Mouse (Mus musculus): ENCODE measurements around the gene Ank2.

The Ank2 gene

DNA sequence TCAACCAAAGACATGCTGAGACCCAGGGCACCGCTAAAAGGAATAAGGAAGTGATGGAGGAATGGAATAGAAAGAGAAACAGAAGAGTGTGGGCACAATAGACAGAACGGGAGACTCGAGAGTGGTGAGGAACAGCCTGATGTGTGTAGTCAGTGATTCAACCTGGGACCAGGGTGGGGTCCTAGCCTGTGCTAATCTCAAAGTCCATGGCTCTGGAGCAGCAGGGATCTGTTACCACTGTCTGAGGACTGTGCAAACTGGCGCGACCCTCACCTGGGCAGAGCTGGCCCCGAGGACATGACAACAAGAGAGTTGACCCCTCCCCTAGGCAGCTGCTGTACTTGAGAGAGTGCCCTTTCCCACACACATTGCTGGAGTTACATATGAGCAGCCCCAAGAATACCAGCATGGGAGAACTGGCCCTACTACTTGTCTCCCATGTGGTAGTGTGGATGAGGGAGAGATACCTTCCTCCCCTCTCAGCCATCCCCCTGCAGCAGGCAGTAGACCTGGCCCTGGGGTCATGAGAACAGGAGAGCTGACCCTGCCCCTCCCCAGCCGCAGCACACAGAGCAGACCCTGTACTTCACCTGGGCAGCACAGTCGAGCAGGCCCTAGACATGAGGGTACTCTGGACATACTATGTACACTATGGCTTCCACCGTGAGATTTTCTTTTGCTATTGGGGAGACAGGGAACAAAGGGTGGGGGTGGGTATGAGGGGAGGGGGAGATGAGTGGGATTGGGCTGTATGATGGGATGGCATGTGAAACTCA, 493.1 kb downstream of the Ank2 start:
- DNase-seq = no peak

DNA sequence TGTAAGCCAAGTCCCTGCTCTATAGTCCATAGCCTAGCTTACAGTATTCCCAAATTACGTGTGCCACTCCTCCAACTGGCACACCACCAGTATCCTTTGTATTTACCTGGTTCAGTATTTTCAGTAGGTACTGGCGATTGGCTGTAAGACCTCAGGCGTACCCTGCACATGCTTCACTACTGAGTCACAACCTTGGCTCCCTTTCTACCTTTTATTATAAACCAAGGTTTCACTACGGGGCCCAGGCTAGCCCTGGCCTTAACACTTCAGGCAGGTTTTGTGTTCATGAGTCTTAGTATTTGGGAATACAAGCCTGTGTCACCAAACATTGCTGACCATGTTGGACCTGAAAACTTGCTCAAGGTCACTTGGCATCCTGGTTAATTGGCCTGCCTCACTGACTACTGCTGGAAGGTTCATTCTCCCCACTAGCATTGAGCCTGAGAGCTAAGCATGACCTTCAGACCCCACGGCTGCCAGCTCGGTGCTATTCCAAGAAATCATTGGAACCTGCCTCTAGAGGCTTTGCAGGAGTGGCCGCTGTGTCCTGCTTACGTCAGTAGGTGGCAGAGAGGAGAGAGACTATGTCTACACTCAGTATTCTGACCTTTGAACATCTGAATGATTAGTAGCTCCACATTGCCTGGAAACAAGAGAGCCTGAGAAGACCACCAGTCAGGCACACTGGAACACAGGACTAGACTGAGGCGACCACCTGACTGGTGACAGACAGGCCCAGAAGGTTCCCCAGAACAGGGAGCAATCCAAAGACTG, 494.1 kb downstream of the Ank2 start:
- DNase-seq = no peak

DNA sequence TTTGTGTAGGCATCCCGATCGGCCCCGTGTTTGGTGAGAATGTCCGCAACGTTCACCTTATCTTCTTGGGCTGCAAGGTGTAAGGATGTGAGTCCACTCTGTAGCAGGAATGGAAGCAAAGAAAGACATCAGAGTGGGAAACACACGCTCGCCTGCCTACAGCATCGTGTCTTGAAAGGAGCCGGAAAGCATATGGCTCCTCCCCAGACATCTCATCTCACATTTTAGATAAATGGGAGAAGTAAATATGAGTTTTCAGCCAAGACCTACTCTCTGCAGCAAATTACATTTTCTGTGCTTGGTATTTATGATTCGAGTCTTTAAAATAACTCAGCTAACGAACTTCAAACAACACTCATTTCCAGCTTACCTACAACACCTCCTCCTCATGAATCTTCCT, 495.2 kb downstream of the Ank2 start:
- no peak for DNase-seq

DNA sequence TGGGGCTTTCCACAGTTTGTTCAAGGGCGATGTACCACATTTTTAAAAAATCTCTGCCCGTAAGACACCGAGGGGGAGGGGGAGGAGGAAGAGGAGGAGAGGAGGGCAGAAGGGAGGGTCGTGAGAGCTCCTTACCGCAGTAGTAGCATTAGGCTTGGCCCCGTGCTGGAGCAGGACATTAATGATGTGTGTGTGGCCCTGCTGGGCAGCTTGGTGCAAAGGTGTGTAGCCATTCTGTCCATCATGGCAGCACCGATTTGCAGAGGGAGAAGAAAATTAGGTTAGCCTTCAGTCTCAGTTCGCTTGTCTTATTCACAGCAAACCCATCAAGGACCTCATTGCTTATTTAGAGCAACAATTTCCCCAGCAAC, 500.4 kb downstream of the Ank2 start:
- no peak for DNase-seq

DNA sequence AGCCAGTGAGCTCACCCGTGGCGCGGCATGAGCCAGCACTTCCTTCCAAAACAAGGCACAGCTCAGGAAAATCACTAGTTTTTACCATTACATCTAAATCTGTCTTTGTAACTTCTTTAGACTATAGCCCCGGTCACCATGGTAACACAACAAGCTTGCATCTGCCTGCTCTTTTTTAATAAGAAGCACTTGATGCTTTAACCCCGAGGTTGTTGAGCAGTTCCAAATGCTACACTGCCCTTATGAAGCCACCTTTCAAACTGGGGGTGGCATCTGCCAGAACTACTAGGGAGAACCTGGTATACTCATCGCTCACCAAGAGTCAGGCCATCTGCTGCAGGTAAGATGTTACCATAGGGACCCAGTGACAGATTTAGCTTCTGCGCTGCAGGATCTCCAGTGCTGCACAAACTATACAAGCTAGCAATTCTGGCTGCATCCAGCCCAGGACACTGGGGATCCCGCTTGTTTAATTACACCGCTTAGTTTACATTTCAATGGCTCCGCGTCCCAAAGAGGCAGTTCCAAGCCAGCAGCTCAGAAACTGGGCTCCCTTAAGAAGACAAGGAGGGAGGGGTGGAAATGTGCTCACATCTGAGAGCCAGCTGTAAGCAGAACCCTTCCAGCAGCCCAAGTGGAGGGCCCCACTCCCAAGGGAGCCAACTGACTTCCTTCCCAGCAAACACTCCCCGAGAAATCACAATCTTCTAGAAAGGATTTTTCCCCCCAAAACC, 501.0 kb downstream of the Ank2 start:
- peak; percentile 73 for DNase-seq

DNA sequence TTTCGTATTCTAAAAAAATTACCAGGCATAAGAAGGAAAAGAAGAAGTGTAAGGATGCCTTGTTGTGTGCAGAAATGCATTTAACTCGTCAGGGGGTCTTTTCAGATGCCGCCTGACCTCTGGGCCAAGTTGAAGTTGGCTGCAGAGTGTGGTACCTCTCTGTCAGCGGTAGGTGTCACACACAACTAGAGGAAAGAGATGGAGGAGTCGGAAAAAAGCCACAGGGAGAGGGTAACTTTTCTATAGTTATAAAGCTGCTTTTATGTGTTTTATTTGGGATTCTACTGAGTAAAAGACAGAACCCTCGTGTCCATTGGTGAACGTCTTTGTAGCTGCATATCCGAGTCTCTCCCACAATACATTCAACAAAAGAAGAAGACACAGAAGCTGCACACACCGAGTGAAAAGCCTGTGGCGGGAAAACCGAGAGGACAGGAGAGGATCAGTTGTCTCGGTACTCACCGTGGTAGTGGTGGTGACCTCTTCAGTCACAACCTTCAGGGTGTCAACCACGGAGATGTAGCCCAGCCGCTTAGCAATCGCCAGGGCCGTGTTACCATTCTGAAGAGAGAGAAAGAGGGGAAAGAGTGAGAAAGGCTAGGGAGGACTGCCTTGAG, 501.7 kb downstream of the Ank2 start:
- DNase-seq = no peak

DNA sequence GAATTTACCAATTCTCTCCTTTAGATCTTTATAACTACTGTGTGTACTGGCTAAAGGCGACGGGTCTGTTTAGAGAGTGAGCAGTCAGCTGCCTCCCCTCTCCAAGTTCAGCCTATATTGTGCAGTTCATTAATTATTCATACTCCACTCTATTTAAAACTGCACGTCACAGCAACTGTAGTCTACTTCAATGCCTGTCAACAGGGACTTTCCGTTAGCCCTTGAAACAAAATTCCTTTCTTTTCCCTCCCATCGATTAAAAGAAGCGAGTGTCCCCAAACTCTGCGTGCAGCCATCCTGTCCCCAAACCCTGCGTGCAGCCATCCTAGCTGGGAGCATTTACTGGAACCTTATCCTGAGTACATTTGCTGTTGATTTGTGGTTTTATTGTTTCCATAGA, 502.4 kb downstream of the Ank2 start:
- no peak for DNase-seq

DNA sequence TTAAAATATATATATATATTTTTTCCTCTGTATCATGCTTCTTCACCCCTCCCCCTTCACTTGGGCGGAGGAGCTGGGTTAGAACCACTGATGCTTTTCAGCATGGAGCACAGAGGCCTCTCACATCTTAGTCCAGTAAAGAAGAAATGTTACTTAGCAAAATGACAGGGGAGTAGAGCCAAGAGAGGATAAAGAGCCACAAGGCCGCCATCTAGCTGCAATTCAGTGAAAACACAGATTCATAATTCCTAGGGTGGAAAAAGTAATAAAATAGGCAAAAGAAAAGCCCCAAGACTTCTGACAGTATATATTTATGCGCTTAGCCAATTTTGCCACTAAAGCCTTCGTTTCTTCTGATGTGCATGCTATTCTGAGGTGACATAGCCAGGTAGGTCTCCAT, 503.2 kb downstream of the Ank2 start:
- DNase-seq = no peak

DNA sequence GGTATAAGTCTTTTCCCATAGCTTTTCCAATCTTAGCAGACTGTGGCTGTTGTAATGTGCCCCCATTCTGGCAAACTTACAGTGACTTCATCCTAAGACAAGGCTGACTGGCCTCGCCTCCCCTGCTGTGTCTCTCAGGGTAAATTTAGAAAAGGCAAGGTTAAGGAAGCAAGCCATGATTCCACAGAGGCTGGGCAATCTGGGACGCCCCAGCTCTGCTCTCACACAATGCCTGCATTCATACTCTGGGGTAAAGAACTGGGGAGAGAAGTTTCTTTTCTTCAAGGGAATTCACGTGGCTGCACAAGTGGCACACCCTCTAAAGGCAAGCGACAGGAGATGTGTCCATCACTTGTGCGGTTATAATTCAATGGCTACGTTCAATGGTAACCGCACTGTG, 505.0 kb downstream of the Ank2 start:
- DNase-seq = no peak

DNA sequence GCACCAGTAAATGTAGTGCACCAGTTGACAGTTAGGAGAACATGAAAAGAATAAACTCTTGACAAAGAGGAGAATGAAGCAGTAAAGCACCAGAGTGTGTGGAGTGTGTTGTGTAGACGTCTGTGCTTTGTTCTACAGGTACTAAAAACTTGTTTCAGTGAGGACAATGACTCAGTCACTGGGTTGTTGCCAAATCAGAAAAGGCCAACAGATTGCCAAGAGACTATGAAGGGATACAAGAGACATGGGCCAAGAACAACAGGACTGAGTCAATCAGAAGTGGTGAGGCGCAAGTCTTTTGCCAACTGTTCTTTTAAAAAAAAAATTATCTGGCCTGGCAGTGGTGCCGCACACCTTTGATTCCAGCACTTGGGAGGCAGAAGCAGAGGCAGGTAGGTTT, 509.2 kb downstream of the Ank2 start:
- DNase-seq = peak; percentile 48

DNA sequence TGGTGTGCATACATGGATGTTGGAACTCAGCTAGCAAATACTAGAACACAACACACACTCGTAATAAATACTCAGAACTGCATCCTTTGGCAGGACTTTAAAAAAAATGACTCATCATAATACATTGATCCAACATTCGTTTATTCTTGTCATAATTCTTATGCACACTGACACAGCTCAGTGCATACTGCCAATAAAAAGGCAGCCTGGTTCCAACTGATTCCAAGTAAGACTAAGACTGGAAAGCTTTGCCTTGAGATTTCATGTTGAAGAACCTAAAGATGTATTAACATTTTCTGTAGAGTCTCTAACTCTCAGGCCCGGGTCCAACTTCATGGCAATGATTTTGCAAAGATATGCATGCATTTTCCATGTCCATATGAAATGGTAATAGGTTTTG, 512.5 kb downstream of the Ank2 start:
- no peak for DNase-seq

DNA sequence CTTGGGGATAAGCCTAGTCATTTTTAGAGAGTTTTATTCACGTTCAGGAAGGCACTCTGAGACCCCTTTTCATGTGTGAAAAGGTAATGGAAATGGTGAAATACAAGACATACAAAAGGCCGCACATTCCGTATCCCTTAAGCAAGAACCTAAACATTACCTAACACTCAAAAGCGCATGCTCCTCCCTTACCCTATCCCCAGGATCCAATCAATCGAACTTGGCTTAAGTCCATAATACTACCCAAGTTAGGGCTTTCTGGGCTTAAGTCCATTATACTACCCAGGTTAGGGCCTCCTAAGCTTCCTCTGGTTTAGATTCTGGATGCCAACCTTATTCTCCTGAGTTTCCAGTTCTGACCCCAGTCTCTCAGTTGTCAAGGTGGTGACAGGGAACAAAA, 516.3 kb downstream of the Ank2 start:
- no peak for DNase-seq

DNA sequence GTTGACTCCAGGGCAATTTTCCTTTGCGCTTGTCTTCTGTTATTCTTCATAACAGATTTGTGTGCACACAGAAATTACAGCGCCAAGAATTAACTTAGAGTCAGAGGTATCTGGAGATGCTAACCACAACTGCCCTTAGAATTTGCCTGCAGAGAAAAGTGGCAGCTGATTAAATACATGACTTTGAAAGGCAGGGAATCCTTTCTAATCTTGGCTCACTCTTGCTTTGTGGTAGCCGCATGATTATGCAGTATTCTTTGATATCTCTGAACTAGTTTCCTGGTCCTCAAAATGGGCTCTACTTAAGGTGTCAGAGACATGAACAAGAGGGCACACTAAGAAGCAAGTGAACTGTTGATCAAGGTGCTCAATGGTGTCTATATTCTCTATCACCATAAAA, 518.0 kb downstream of the Ank2 start:
- DNase-seq = no peak

DNA sequence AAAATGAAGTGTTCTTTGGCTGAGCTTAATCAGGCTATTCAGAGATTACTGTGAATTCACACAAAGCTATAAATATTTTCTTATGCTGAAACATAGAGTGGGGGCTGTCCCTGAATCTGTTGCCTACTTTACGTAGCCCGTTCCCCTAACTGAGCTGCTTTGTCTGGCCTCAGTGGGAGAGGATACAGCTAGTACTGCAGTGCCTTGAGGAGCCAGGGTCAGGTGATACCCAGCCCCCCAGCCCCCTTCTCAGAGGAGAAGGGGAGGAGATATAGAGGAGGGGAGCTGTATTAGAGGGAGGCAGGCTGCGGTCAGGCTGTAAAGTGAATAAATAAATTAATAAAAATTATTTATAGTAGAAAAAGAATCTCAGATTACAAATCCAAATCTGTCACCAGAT, 519.5 kb downstream of the Ank2 start:
- no peak for DNase-seq

DNA sequence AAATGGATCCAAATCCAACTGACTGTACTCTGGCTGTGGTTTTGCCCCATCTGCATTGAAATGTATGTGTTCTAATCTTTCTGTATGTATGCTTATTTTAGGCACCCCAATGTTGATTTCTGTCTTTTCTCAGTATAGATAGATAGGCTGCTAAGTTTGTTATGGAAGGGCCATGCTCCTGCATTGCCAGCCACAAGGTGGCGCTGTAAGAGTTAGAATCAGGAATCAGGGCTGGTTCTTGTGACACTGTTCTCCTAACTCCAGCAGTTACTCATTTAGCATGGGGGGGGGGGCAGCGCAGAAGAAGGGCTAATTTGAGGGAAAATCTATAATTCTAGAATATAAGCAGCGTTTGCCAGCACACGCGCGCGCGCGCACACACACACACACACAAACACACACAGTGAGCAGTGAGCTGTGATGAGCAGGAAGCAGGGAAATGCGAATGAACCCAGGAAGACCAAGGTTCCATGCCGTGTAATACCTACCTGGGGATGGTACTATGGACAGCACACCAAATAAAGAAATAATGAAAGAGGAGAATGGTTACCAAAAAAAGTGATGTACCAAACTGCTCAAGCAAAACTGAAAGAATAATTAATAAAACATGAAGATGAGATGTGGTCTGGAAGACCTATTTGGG, 520.3 kb downstream of the Ank2 start:
- peak; percentile 66 for DNase-seq

DNA sequence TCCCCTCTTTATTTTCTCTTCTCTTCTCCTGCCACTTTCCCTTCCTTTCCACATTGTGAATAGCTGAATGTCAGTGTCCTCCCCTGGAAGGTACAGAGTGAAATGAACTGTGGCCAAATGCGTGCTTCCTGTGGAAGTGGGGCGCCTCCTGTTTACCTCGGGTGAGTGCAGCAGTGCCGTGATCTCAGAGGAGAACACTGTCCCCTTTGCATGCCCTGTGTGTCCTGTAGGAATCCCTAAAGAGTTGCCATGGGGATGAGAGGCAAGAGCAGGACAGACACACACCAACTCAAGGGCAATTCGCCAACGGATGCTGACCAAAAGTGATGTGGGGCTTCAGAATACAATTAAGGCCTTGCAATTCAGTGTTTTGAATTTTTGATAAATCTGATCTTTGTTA, 521.8 kb downstream of the Ank2 start:
- DNase-seq = no peak

DNA sequence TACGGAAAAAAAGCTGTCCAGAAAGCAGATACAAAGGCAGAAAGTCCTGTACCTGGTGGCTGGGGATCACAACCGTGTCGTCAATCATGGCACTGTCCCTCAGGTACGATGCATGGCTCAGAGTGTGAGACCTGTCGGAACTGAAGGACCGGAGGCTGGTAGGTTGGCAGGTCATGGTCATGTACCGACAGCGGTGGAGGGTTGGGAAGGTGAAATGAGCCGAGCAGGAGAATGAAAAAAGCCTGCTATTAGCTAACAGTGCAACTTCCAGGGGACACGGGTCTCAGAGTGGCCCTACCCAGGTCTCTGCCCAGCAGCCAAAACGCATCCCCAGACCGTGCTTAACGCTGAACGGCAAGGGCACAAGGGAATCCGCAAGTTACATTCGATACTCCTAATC, 522.4 kb downstream of the Ank2 start:
- no peak for DNase-seq

DNA sequence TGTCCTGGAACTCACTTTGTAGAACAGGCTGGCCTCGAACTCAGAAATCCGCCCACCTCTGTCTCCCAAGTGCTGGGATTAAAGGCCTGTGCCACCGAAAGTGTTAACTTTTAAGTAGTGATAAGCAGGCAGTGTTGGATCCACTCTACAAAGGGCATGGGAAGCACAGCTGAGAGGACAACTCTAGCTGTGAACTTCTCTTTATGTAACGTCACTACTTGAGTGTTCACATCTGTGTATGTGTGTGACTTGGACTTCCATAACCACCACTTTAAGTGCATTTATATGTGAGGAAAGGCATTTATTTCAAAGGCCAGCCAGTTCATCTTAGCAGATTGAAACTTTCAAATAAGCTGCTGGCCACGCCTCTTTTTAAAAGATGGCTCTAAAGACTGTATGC, 523.7 kb downstream of the Ank2 start:
- no peak for DNase-seq

DNA sequence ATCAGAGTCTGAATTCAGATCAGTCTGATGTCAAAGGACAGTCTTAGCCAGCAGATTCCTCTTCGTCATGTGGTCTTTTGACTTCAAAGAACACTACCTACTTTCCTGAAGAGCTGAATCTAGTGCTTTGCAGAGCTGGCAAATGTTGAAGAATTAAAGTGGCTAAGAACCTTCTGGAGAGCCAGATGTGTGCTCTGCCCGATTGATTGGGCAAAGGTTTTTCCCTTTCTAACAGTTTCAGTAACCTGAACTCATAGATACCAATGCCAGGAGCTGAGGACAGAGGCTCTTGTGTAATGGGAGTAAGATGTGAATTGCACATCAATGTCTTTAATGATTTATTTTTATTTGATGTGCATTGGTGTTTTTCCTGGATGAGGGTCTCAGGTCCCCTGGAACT, 525.6 kb downstream of the Ank2 start:
- no peak for DNase-seq

DNA sequence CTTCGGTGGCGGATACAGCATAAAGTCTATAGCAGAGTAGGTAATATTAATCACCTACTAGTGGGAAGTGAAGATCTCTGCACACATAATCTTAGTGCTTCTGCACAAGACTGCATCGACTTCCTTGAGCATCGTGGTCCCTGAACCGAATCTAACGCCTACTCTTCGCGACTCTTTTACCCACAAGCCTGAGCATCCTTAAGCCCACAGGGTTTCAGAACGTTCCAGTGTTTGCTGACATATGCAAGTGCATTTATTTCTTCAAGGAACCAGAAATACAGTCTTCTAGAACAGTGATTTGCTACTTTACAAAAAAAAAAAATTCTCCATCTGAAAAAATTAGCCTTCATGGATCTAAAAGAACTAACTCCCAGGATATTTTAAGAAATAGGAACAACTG, 527.6 kb downstream of the Ank2 start:
- DNase-seq = no peak

DNA sequence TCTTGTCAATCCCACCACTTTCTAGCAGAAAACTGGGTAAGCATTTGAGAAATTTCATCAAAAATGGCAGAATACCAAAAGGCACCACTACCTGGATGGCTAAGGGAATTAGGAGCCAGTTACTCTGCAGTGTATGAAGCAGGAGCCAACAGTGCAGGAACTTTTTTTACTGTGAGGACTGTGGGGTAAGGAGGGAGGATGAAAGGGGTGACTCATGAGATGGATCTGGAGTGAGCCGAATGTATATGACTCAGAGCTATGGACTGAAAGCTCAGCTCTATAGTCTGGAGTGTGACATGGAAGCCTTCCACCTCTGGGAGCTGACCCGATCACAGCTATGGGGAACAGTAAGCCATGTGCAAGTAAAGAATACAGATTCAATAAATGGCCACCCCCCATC, 530.4 kb downstream of the Ank2 start:
- no peak for DNase-seq

DNA sequence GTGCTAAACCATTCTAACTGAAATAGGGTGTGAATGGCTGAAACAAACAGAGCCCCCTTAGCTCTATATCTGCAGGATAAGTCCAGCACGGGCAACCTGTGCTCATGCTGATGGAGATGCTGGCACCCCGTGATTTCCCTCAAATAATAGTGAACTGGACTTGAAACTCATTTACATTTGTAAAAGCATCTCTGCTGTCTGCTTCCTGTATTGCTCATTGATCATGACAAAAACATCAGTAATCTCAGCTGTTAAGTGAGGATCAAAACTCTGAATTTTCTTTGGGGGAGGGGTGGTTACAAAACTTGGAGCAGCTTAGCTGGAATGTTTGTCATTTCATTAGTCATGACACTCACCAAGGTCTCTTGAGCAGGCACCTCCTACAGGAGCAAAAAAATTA, 533.4 kb downstream of the Ank2 start:
- DNase-seq = no peak

DNA sequence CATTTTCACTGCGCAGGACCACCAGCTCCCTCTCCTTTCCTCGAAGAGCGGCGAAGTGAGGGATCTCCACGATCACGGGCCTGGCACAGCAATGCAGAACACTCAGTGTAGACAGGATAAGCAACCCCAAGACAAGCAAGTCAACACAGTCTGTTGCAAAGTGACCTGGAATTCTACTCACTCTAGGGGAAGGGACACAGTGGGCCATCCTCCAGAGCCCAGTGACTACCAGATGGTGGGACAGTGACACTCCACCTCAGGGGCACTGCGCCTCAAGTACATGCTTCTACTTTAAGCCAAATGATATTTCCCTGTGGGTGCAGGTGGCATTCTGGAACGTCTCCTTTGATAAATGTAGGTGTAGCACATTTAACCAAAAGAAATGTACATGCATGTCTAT, 536.8 kb downstream of the Ank2 start:
- peak; percentile 47 for DNase-seq
